Mouse (Mus musculus) stomach, embryonic 15.5 days (tissue): ENCODE measurements around the gene Pdlim3. TPM values are rescaled to one million over a fixed set of nuclear protein-coding genes. Genes with fewer than 3 reads are reported as not detected.

ENCODE experiments used
- ATAC-seq: fragments of 200-750 bp; cut with Nextera tagmentation; 2 replicates; pipeline ENCODE4 v1.8.0; 2017; ENCODE audit warnings: low read depth, moderate number of reproducible peaks, moderate TSS enrichment; ENCODE audit not compliant: insufficient read depth, low FRiP score
- H3K27ac ChIP-seq: fragments of 300-500 bp; sonication (generic); 2 replicates; pipeline ENCODE4 v1.5.1; 2015; ENCODE audit warnings: mild to moderate bottlenecking, inconsistent platforms
- H3K27me3 ChIP-seq: fragments of 300-500 bp; sonication (generic); replicated peaks from 2 replicates; pipeline ENCODE4 v1.6.1; 2015; ENCODE audit warnings: inconsistent platforms
- H3K36me3 ChIP-seq: fragments of 300-500 bp; sonication (generic); 2 replicates; pipeline ENCODE4 v1.6.1; 2015; ENCODE audit warnings: inconsistent platforms
- H3K4me1 ChIP-seq: fragments of 300-500 bp; sonication (generic); 2 replicates; pipeline ENCODE4 v1.6.1; 2015; ENCODE audit warnings: inconsistent platforms
- H3K4me2 ChIP-seq: fragments of 300-500 bp; sonication (generic); 2 replicates; pipeline ENCODE4 v1.6.1; 2015; ENCODE audit warnings: mild to moderate bottlenecking, inconsistent platforms
- H3K4me3 ChIP-seq: fragments of 300-500 bp; sonication (generic); replicated peaks from 2 replicates; pipeline ENCODE4 v1.5.1; 2015; ENCODE audit warnings: inconsistent platforms
- H3K9ac ChIP-seq: fragments of 300-500 bp; sonication (generic); 2 replicates; pipeline ENCODE4 v1.6.1; 2015; ENCODE audit warnings: inconsistent platforms
- H3K9me3 ChIP-seq: fragments of 300-500 bp; sonication (generic); 2 replicates; pipeline ENCODE4 v1.6.1; 2016; ENCODE audit warnings: inconsistent platforms
- WGBS: fragments of 180-500 bp; shearing (Covaris S2); methylation state at CpG from one replicate; pipeline ENCODE4 v1.1.7; 2015; 5-methylcytosine and 5-hydroxymethylcytosine counted together
- polyA plus RNA-seq: library from polyadenylated mRNA; unstranded; fragments of >200 nt; fragmentation: Nextera tagmentation; extraction: Ambion mirVana; gene quantifications from 2 replicates; pipeline ENCODE4 v1.2.1, GENCODE M21; 2015

Pdlim3 gene
- polyA plus RNA-seq, 1 experiment from 2014 or later = 146 TPM

DNA sequence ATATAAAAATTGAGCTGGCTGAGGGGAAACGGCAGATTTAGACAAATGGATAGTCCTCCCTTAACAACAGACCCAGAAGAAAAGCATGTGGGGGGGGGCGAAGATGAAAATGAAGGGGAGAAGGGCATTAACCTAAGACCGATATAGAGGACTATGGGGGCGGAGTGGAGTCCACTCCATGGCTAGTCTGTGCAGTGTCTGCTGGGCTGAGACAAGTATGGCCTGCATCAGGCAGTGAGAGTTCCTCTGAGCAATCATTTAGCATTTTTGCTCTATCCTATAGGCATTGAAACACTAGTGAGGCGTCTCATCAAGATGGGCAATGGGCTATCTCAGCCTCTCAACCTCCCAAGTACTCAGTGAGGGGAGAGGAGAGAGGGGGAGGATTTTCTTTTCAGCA, 8.9 kb upstream of the Pdlim3 start:
- Histone ChIP-seq H3K4me1 (peaks cover 7% of the 10 kb centered on the region; the same call in 1 of the 2 replicates), H3K4me3 (no peak overlapping the region), H3K27ac (peak overlapping the region; percentile 18; the same call in 1 of the 2 replicates), H3K36me3 (no peaks in the 10 kb centered on the region), H3K4me2 (no peak overlapping the region), H3K9me3 (no peaks in the 10 kb centered on the region), H3K27me3 (no peaks in the 10 kb centered on the region), H3K9ac (no peak overlapping the region)
- ATAC-seq = no peak
- WGBS = 75% methylated on average over 5 of the region's 5 CpGs

DNA sequence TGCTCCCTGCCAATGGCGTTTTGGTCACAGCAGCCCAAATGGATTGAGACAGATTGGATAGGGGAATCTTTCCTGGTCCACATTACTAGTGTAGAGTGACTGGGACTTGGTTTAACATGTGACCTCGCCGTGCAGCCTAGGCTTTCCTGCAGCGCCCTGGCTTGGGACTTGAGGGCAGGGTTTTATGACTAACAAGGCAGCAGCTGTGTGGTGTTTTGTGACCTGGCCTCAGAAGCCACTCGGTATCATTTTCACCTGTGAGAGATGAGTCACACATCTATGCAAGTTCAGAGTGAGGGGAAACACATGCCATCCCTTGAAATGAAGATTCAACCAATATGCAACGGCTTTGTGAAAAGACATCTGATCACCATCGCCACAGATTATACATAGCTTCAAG, 7.6 kb upstream of the Pdlim3 start:
- 88% methylated on average over 7 of the region's 7 CpGs for WGBS
- no peak for ATAC-seq
- Histone ChIP-seq H3K27ac (no peak overlapping the region), H3K9me3 (no peaks in the 10 kb centered on the region), H3K4me2 (no peak overlapping the region), H3K36me3 (no peaks in the 10 kb centered on the region), H3K4me3 (no peak overlapping the region), H3K27me3 (no peaks in the 10 kb centered on the region), H3K4me1 (peaks cover 7% of the 10 kb centered on the region; the same call in 1 of the 2 replicates), H3K9ac (no peak overlapping the region)

GRCm38 (mm10) chr8:45880457-45880856, 4.8 kb upstream of the Pdlim3 start:
- 83% methylated on average over 3 of the region's 3 CpGs for WGBS
- Histone ChIP-seq H3K27me3 (no peaks in the 10 kb centered on the region), H3K27ac (no peak overlapping the region), H3K9ac (no peak overlapping the region), H3K9me3 (no peaks in the 10 kb centered on the region), H3K4me3 (no peak overlapping the region), H3K36me3 (no peaks in the 10 kb centered on the region), H3K4me2 (no peak overlapping the region), H3K4me1 (peaks cover 6% of the 10 kb centered on the region; the same call in 1 of the 2 replicates)
- no peak for ATAC-seq

GRCm38 (mm10) chr8:45881726-45882125, 3.5 kb upstream of the Pdlim3 start:
- 91% methylated on average over 8 of the region's 8 CpGs for WGBS
- ATAC-seq = no peak
- no peak overlapping the region for H3K27ac ChIP-seq

GRCm38 (mm10) chr8:45883793-45884192, 1.5 kb upstream of the Pdlim3 start:
- Histone ChIP-seq H3K4me3 (no peak overlapping the region), H3K27ac (no peak overlapping the region), H3K4me1 (0 out of 2 replicates have a peak, but pooled peaks cover 3% of the 10 kb centered on the region), H3K9me3 (no peaks in the 10 kb centered on the region), H3K27me3 (no peaks in the 10 kb centered on the region), H3K9ac (no peak overlapping the region), H3K36me3 (no peaks in the 10 kb centered on the region), H3K4me2 (no peak overlapping the region)
- WGBS = 37% methylated on average over 4 of the region's 4 CpGs
- ATAC-seq = no peak

More at GRCm38 (mm10) chr8:45881726-45882125, 3.5 kb upstream of the Pdlim3 start:
- Histone ChIP-seq H3K9me3 (no peaks in the 10 kb centered on the region), H3K27me3 (no peaks in the 10 kb centered on the region), H3K36me3 (no peaks in the 10 kb centered on the region), H3K4me2 (no peak overlapping the region), H3K9ac (no peak overlapping the region), H3K4me3 (no peak overlapping the region), H3K4me1 (0 out of 2 replicates have a peak, but pooled peaks cover 5% of the 10 kb centered on the region)

GRCm38 (mm10) chr8:45884552-45884951, 709 bp upstream of the Pdlim3 start:
- Histone ChIP-seq H3K27me3 (no peaks in the 10 kb centered on the region), H3K9me3 (no peaks in the 10 kb centered on the region), H3K36me3 (no peaks in the 10 kb centered on the region), H3K9ac (peak overlapping the region; percentile 10; the same call in 1 of the 2 replicates), H3K27ac (peak overlapping the region; percentile 78), H3K4me2 (peak overlapping the region; percentile 73), H3K4me1 (0 out of 2 replicates have a peak, but pooled peaks cover 3% of the 10 kb centered on the region), H3K4me3 (peak overlapping the region; percentile 44)
- no peak for ATAC-seq
- 5% methylated on average over 13 of the region's 13 CpGs for WGBS

DNA sequence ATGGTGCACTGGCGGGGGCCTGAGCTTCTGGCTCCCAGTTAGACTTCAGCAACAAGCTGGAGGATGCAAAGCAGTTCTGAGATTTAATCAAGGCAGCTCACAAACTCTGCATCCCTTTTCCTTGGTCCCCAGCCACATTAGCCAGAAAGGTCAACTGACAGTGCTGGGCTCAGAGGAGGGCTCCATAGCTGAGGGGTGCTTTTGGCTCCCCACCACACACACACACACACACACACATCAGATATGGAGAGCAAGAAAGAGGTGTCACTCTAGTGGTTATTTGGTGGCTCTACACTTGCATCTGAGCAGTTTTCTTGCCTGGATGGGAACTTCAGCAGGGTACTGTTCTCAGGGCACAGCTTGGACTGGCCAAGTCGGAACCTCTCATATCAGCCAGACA, 514 bp downstream of the Pdlim3 start:
- Histone ChIP-seq H3K36me3 (no peaks in the 10 kb centered on the region), H3K9me3 (no peaks in the 10 kb centered on the region), H3K4me1 (0 out of 2 replicates have a peak, but pooled peaks cover 3% of the 10 kb centered on the region), H3K4me3 (peak overlapping the region; percentile 44), H3K4me2 (peak overlapping the region; percentile 73), H3K27ac (peak overlapping the region; percentile 78), H3K9ac (peak overlapping the region; percentile 19; the same call in 1 of the 2 replicates), H3K27me3 (no peaks in the 10 kb centered on the region)
- ATAC-seq = peak; percentile 24; the same call in 1 of the 2 replicates
- WGBS = 22% methylated on average over 2 of the region's 2 CpGs

DNA sequence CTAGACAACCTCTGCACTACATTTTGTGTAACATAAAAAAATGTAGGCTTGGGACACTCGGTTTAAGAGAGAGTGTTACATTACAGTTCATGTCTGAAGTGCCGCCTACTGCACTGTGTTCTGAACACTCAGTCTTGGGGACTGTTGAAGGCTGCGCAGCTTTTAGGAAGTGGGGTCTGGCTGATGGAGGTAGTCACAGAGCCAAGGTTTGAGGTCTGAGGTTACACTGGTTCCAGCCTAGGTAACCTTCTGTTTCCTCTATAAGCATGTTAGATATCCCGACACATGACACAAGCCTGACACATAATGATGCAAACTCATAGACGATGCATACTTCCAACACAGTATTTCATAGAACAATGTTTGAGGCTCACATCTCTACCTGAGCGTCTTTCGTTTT, 4.5 kb downstream of the Pdlim3 start:
- no peaks in the 10 kb centered on the region for H3K9me3 ChIP-seq
- 91% methylated on average over 7 of the region's 7 CpGs for WGBS
- no peak overlapping the region for H3K9ac ChIP-seq
- no peaks in the 10 kb centered on the region for H3K4me1 ChIP-seq
- no peak for ATAC-seq
- H3K4me3 ChIP-seq = no peak overlapping the region
- H3K36me3 ChIP-seq = no peaks in the 10 kb centered on the region
- H3K27me3 ChIP-seq = no peaks in the 10 kb centered on the region
- no peak overlapping the region for H3K27ac ChIP-seq
- no peak overlapping the region for H3K4me2 ChIP-seq

- H3K4me1 ChIP-seq = no peaks in the 10 kb centered on the region
- H3K36me3 ChIP-seq = no peaks in the 10 kb centered on the region
- H3K4me2 ChIP-seq = no peak overlapping the region
- WGBS = 82% methylated on average over 3 of the region's 3 CpGs
- H3K27ac ChIP-seq = no peak overlapping the region
- H3K4me3 ChIP-seq = no peak overlapping the region
- ATAC-seq = no peak
- no peak overlapping the region for H3K9ac ChIP-seq
- no peaks in the 10 kb centered on the region for H3K27me3 ChIP-seq
- H3K9me3 ChIP-seq = no peaks in the 10 kb centered on the region
Observed at GRCm38 (mm10) chr8:45896590-45896989, 11.3 kb downstream of the Pdlim3 start.

GRCm38 (mm10) chr8:45899783-45900182, 14.5 kb downstream of the Pdlim3 start:
- Histone ChIP-seq H3K9ac (no peak overlapping the region), H3K9me3 (no peaks in the 10 kb centered on the region), H3K27ac (no peak overlapping the region), H3K36me3 (no peaks in the 10 kb centered on the region), H3K4me3 (no peak overlapping the region), H3K27me3 (no peaks in the 10 kb centered on the region), H3K4me2 (no peak overlapping the region), H3K4me1 (no peaks in the 10 kb centered on the region)
- WGBS = 79% methylated on average over 3 of the region's 3 CpGs
- ATAC-seq = no peak

- Histone ChIP-seq H3K9ac (no peak overlapping the region), H3K4me1 (no peaks in the 10 kb centered on the region), H3K27ac (no peak overlapping the region), H3K4me2 (no peak overlapping the region), H3K27me3 (no peaks in the 10 kb centered on the region), H3K36me3 (no peaks in the 10 kb centered on the region), H3K4me3 (no peak overlapping the region), H3K9me3 (no peaks in the 10 kb centered on the region)
- WGBS = 76% methylated on average over 8 of the region's 8 CpGs
- ATAC-seq = no peak
Observed at GRCm38 (mm10) chr8:45901626-45902025, 16.4 kb downstream of the Pdlim3 start.

- Histone ChIP-seq H3K36me3 (no peaks in the 10 kb centered on the region), H3K9ac (no peak overlapping the region), H3K27me3 (no peaks in the 10 kb centered on the region), H3K9me3 (no peaks in the 10 kb centered on the region), H3K4me1 (no peaks in the 10 kb centered on the region), H3K4me2 (no peak overlapping the region), H3K4me3 (no peak overlapping the region), H3K27ac (no peak overlapping the region)
- WGBS = 22% methylated on average over 3 of the region's 3 CpGs
- ATAC-seq = no peak
Observed at GRCm38 (mm10) chr8:45903659-45904058, 18.4 kb downstream of the Pdlim3 start.
